Comparison of ENCODE assay signal across 8 mouse cellular contexts in the genomic region with DNA sequence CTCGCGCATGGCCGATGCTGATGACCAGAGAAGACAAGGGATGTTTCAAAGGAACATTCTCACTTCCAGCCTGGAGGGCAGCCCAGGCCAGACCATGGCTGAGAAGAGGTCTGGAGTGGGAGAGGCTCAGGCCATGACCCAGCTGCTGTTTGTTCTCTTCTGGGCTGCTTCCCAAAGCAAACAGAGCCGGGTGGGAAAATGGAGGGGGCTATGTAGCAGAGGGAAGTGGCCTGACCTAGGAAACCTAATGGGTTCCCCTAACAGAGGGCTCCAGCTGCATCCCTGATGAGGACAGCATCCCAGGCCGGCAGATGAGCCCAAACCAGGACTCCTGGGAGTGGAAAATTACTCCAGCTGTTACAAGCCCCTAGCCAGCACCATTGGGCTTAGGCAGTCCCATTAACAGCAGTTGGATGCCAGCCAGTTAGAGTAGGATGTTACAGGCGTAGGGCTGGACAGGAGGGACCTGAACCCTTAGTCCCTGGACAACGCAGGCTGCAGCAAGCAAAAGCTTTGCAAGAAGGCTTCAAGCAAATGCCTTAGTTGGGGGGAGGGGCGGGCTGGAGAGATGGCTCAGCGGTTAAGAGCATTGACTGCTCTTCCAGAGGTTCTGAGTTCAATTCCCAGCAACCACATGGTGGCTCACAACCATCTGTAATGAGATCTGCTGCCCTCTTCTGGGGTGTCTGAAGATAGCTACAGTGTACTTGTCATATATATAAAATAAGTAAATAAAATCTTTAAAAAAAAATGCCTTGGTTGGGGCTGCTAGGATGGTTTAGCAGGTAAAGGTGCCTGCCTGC. TPM values are rescaled to one million over a fixed set of nuclear protein-coding genes. Genes with fewer than 3 reads are reported as not detected.
DNase-seq lines count a peak whose midpoint lies in the region; ATAC-seq lines count a peak whose summit lies in the region.

No protein-coding gene starts in this region.

- H3K4me2 ChIP-seq in heart, embryonic 14.5 days (ENCODE audit: low read length) = peak overlapping the region; percentile 43
- H3K4me2 ChIP-seq in kidney, embryonic 15.5 days = peak overlapping the region; percentile 36

- 42% methylated on average over 9 of the region's 9 CpGs for WGBS in heart, embryonic 14.5 days
- 40% methylated on average over 9 of the region's 9 CpGs for WGBS in kidney, embryonic 15.5 days

- no peak overlapping the region for H3K4me3 ChIP-seq in heart, embryonic 14.5 days (ENCODE audit: control insufficient read depth in 1 of 2, insufficient read depth in 1 of 2, low read depth in 1 of 2, low read length in 2 of 2)
- H3K4me3 ChIP-seq in kidney, embryonic 15.5 days (replicated peaks) = no peak overlapping the region

- H3K27me3 ChIP-seq in heart, embryonic 14.5 days (ENCODE audit: control insufficient read depth, insufficient read depth, low read length) = no peaks in the 10 kb centered on the region
- no peaks in the 10 kb centered on the region for H3K27me3 ChIP-seq in kidney, embryonic 15.5 days

- peaks cover 86 to 96% of the 10 kb centered on the region in 2 experiments for H3K4me1 ChIP-seq in heart, embryonic 14.5 days (ENCODE audit: control insufficient read depth in 2 of 2, insufficient read depth in 2 of 2, low read length in 2 of 2)
- H3K4me1 ChIP-seq in kidney, embryonic 15.5 days = peaks cover 100% of the 10 kb centered on the region

- H3K27ac ChIP-seq in heart, embryonic 14.5 days (replicated peaks in 1 of 2; ENCODE audit: control insufficient read depth in 1 of 2, insufficient read depth in 1 of 2, low read depth in 2 of 2, low read length in 2 of 2) = peak overlapping the region; percentile 46 to 86
- peak overlapping the region; percentile 76 for H3K27ac ChIP-seq in kidney, embryonic 15.5 days

- 0 out of 2 replicates have a peak overlapping the region, but pooled peaks have one; percentile 27 for H3K9ac ChIP-seq in heart, embryonic 14.5 days (ENCODE audit: low read length)
- H3K9ac ChIP-seq in kidney, embryonic 15.5 days = no peak overlapping the region

- DNase-seq in cerebellum, adult 11-12 months = peak; percentile 67
- DNase-seq in cerebellum, postnatal 36 days = no peak
- peak; percentile 58 to 76 for DNase-seq in adrenal gland, postnatal 36 days
- peak; percentile 94 for DNase-seq in lung, postnatal 10 days
- no peak for DNase-seq in thymus, adult 18-20 months
- no peak for DNase-seq in embryo, embryonic 11 days

- peaks cover 19% of the 10 kb centered on the region for H3K36me3 ChIP-seq in heart, embryonic 14.5 days (ENCODE audit: control insufficient read depth, insufficient read depth, low read length)
- H3K36me3 ChIP-seq in kidney, embryonic 15.5 days = peaks cover under 1% of the 10 kb centered on the region; the same call in 1 of the 2 replicates

- H3K9me3 ChIP-seq in heart, embryonic 14.5 days (ENCODE audit: control insufficient read depth, low read length) = no peaks in the 10 kb centered on the region
- H3K9me3 ChIP-seq in kidney, embryonic 15.5 days (replicated peaks) = no peaks in the 10 kb centered on the region

- ATAC-seq in heart, embryonic 14.5 days (ENCODE audit: insufficient number of reproducible peaks, insufficient read depth, low FRiP score, low read depth) = peak; percentile 59
- ATAC-seq in kidney, embryonic 15.5 days (replicated peaks; ENCODE audit: low FRiP score) = peak; percentile 63

RNA-seq across cellular contexts. Expression of a gene that starts 6.3 kb away (rescaled TPM):
- 10 to 100 TPM; 73.9 to 87.1 TPM for total RNA-seq in adrenal gland, postnatal 36 days (2021)
- 117 and 118 TPM in 2 replicates for polyA plus RNA-seq in heart, embryonic 14.5 days (2014; fragmentation: Nextera tagmentation; extraction: Ambion mirVana)
- polyA plus RNA-seq in kidney, embryonic 15.5 days (2015; fragmentation: Nextera tagmentation; extraction: Ambion mirVana) = 107 and 121 TPM in 2 replicates

RNA-seq across cellular contexts. Expression of a gene that starts 23.4 kb away (rescaled TPM):
- 10 to 100 TPM; 26.3 to 40.5 TPM for total RNA-seq in adrenal gland, postnatal 36 days (2021)
- 54.7 and 58.1 TPM in 2 replicates for polyA plus RNA-seq in heart, embryonic 14.5 days (2014; fragmentation: Nextera tagmentation; extraction: Ambion mirVana)
- polyA plus RNA-seq in kidney, embryonic 15.5 days (2015; fragmentation: Nextera tagmentation; extraction: Ambion mirVana) = 59.0 and 67.2 TPM in 2 replicates

RNA-seq across cellular contexts. Expression of a gene that starts 24.2 kb away (rescaled TPM):
- total RNA-seq in adrenal gland, postnatal 36 days (2021) = 10 to 100 TPM; 23.7 to 27.2 TPM
- polyA plus RNA-seq in heart, embryonic 14.5 days (2014; fragmentation: Nextera tagmentation; extraction: Ambion mirVana) = 94.5 and 95.3 TPM in 2 replicates
- 130 and 139 TPM in 2 replicates for polyA plus RNA-seq in kidney, embryonic 15.5 days (2015; fragmentation: Nextera tagmentation; extraction: Ambion mirVana)

RNA-seq across cellular contexts. Expression of a gene that starts 35.4 kb away (rescaled TPM):
- 10 to 100 TPM; 36.0 to 43.8 TPM for total RNA-seq in adrenal gland, postnatal 36 days (2021)
- polyA plus RNA-seq in heart, embryonic 14.5 days (2014; fragmentation: Nextera tagmentation; extraction: Ambion mirVana) = 3.4 and 4.3 TPM in 2 replicates
- polyA plus RNA-seq in kidney, embryonic 15.5 days (2015; fragmentation: Nextera tagmentation; extraction: Ambion mirVana) = 15.0 and 19.6 TPM in 2 replicates

RNA-seq across cellular contexts. Expression of a gene that starts 50.3 kb away (rescaled TPM):
- total RNA-seq in adrenal gland, postnatal 36 days (2021) = 10 to 100 TPM; 53.8 to 58.2 TPM
- polyA plus RNA-seq in heart, embryonic 14.5 days (2014; fragmentation: Nextera tagmentation; extraction: Ambion mirVana) = 95.8 and 102 TPM in 2 replicates
- 119 and 121 TPM in 2 replicates for polyA plus RNA-seq in kidney, embryonic 15.5 days (2015; fragmentation: Nextera tagmentation; extraction: Ambion mirVana)

Comparison
In these comparisons a context has a peak if more than half of its experiments do, and no peak if none do; other contexts are left out.
1. DNase-seq: peak in cerebellum, adult 11-12 months (single experiment), adrenal gland, postnatal 36 days (2 of 2) and lung, postnatal 10 days (single experiment); none in cerebellum, postnatal 36 days (0 of 2), thymus, adult 18-20 months (0 of 2) and embryo, embryonic 11 days (single experiment).